Mouse (Mus musculus): ENCODE measurements at regions not wholly inside any gene's neighbourhood (a gene's known extent, or its start where the extent isn't known, plus 50 kb on each side); places are given as distances from the start of the nearest gene placed in this dataset.

DNA sequence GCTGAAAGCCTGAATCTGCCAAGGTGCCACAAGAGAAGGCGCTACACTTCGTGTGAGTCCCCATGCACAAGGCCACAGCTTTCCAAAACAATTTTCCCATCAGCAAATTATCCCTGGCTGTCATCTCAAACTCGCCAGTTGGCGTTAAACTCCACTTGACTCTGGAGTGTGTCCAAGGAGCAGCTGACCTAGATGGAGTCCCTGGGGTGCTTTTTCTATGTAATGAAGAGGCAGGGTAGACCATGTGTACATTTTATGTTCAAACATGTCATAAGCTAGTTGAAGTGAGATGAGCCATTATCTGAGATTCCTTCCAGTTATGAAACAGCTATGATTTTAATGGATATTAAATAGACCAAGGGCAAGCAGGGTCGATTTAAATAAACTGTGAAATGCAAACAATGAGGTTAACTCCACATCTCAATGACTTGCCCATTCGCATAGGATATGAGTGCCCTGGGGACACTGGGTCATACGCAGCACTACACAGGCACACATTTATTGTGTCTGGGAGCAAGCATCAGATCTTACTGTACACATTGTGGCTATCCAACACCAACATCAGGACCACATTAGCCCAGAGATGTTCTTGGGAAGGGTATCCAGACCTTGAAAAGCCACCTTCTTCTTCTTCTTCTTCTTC is 51.0 kb upstream of the Sfswap start:
- no peak for DNase-seq
